Mouse (Mus musculus) midbrain, postnatal 0 days (tissue): ENCODE data around the gene Fam174b. TPM values are rescaled to one million over a fixed set of nuclear protein-coding genes. Genes with fewer than 3 reads are reported as not detected.

Experiments
- ATAC-seq: fragments of 200-750 bp; cut with Nextera tagmentation; 2 replicates; pipeline ENCODE4 v1.8.0; 2017; ENCODE audit warnings: moderate number of reproducible peaks, mild to moderate bottlenecking, moderate TSS enrichment, moderate library complexity; ENCODE audit not compliant: low FRiP score
- DNase-seq: peaks from one replicate; pipeline ENCODE4 v3.0.0-alpha.2; 2015; ENCODE audit warnings: low spot score
- H3K27ac ChIP-seq: fragments of 300-500 bp; sonication (generic); 2 replicates; pipeline ENCODE4 v1.5.1; 2014; ENCODE audit warnings: low read depth, mild to moderate bottlenecking, low read length, mixed read lengths
- H3K27me3 ChIP-seq: fragments of 300-500 bp; sonication (generic); 2 replicates; pipeline ENCODE4 v1.6.1; 2014; ENCODE audit warnings: low read length, control low read depth, mixed read lengths; ENCODE audit not compliant: insufficient read depth
- H3K36me3 ChIP-seq: fragments of 300-500 bp; sonication (generic); 2 replicates; pipeline ENCODE4 v1.6.1; 2014; ENCODE audit warnings: low read length, control low read depth, mixed read lengths; ENCODE audit not compliant: insufficient read depth
- H3K4me1 ChIP-seq: fragments of 300-500 bp; sonication (generic); 2 replicates; pipeline ENCODE4 v1.6.1; 2014; ENCODE audit warnings: mild to moderate bottlenecking, control low read depth, antibody characterized with exemption, low read length, mixed read lengths; ENCODE audit not compliant: insufficient read depth
- H3K4me2 ChIP-seq: fragments of 300-500 bp; sonication (generic); 2 replicates; pipeline ENCODE4 v1.6.1; 2014; ENCODE audit warnings: low read depth, mild to moderate bottlenecking, low read length, mixed read lengths; ENCODE audit not compliant: poor library complexity, severe bottlenecking
- H3K4me3 ChIP-seq: fragments of 300-500 bp; sonication (generic); 2 replicates; pipeline ENCODE4 v1.5.1; 2014; ENCODE audit warnings: low read depth, mild to moderate bottlenecking, low read length, moderate library complexity
- H3K9ac ChIP-seq: fragments of 300-500 bp; sonication (generic); replicated peaks from 2 replicates; pipeline ENCODE4 v1.6.1; 2014; ENCODE audit warnings: mild to moderate bottlenecking, low read length, moderate library complexity, mixed read lengths; ENCODE audit not compliant: poor library complexity, severe bottlenecking
- H3K9me3 ChIP-seq: fragments of 300-500 bp; sonication (generic); 2 replicates; pipeline ENCODE4 v1.6.1; 2016; ENCODE audit warnings: low read length, control low read depth
- CTCF ChIP-seq: IDR thresholded peaks from 2 replicates; pipeline ENCODE4 v1.5.1; 2016; ENCODE audit warnings: antibody characterized with exemption, mild to moderate bottlenecking
- whole genome bisulfite sequencing: fragments of 180-500 bp; shearing (Covaris S2); extraction: QIAGEN DNeasy Blood & Tissue Kit; methylation state at CpG from one replicate; pipeline ENCODE4 v1.1.7; 2014; 5-methylcytosine and 5-hydroxymethylcytosine counted together
- polyA plus RNA-seq: library from polyadenylated mRNA; unstranded; fragments of >200 nt; fragmentation: Nextera tagmentation; extraction: Ambion mirVana; gene quantifications from 2 replicates; pipeline ENCODE4 v1.2.1, GENCODE M21; 2015
- total RNA-seq: library from RNA; depleted of rRNA; stranded (reverse); fragments of >200 nt; gene quantifications from 2 replicates; pipeline ENCODE4 v1.2.3, GENCODE M21; 2014

Gene Fam174b
- total and polyA plus RNA-seq, 2 experiments from 2014 or later, result 27.7 to 28.9 TPM

DNA sequence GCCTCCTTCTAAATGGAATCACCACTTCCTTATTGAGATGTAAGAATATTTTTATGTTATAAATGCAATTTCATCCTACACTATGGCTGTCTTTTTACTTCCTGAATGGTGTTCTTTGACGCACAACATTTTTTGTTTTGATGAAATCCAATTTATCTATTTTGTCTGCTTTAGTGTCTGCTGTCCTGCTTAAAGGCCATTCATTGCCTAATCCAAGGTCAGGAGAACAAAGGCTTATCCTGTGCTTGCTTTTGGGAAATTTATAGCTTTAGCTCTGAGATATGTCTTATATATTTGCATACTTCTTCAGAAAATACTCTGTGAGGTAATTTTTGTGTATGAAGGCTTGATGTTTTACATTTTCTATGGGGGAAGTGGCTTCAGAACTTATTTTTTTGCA is 13.5 kb downstream of the Fam174b start:
- ATAC-seq, result no peak
- H3K4me1 ChIP-seq, result no peaks in the 10 kb centered on the region
- no peaks in the 10 kb centered on the region for H3K27me3 ChIP-seq
- no peak overlapping the region for H3K4me3 ChIP-seq
- H3K27ac ChIP-seq, result no peak overlapping the region
- DNase-seq, result no peak
- 87% methylated on average over 1 of the region's 1 CpGs for WGBS
- H3K9ac ChIP-seq, result no peak overlapping the region
- TF ChIP-seq CTCF, result no peak
- H3K4me2 ChIP-seq, result no peak overlapping the region
- no peaks in the 10 kb centered on the region for H3K36me3 ChIP-seq
- no peaks in the 10 kb centered on the region for H3K9me3 ChIP-seq

DNA sequence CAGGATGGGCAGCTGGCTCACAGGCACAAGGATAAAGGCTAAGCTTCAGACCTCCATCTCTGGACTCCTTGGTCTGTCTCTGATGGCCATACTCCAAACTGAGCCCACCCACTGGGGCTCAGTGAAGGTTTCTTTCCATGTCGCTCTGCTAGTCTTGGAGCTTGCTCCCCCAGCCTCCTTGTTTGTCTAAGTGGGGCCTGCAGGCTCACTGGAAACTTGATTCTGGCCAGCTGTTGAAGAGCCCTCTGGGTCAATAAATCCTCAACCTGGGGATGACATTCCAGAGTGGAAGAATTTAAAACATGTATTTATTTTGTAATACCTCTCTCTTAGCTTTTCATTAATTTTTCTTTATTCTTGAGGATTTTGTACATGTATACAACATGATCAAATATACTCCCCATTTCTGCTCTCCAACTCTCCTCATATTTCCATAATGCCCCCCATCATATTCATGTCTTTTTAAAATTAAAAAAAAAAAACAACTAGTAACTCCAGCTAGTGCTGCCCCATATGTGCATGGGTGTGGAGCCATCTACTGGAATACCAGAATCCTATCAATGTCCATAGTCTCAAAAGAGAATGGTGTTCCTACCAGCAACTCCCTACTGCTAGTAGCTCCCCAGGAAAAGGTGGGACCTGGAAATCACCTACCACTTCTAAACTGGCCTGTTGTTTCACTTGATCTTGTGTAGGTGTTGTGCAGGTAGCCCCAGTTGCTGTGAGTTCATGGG is 15.4 kb downstream of the Fam174b start:
- Histone ChIP-seq H3K36me3 (no peaks in the 10 kb centered on the region), H3K4me2 (no peak overlapping the region), H3K4me1 (no peaks in the 10 kb centered on the region), H3K9ac (no peak overlapping the region), H3K4me3 (no peak overlapping the region), H3K27ac (no peak overlapping the region), H3K9me3 (no peaks in the 10 kb centered on the region), H3K27me3 (no peaks in the 10 kb centered on the region)
- no peak for ATAC-seq
- 0 out of 2 replicates have a peak, but pooled peaks have one; percentile 32 for TF ChIP-seq CTCF
- no peak for DNase-seq
- 82% methylated on average over 1 of the region's 1 CpGs for WGBS

DNA sequence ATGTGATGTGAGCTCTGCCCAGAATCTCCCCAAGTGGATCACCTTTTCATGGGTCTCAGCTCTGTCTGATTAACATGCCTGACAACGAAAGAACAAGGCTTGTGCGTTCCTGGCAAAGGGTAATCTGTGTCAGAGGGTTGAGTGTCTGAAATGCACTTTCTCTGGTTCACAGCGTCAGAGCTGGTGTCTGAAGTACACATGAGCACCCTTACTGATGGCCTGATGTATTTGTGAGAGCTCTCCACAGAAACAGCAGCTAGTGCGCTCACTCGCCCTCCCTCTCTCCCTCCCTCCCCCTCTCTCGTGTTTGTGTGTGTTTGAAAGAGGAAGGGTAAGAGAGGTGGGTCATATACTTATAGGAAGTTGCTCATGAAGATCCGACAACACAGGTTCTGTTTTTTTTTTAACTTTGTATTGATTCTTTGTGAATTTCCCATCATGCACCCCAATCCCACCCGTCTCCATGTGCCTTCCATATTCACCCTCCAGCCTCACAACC is 21.6 kb downstream of the Fam174b start:
- H3K27ac ChIP-seq, result no peak overlapping the region
- TF ChIP-seq CTCF, result no peak
- H3K9me3 ChIP-seq, result no peaks in the 10 kb centered on the region
- no peaks in the 10 kb centered on the region for H3K36me3 ChIP-seq
- no peak overlapping the region for H3K4me3 ChIP-seq
- H3K4me2 ChIP-seq, result no peak overlapping the region
- no peaks in the 10 kb centered on the region for H3K4me1 ChIP-seq
- 82% methylated on average over 8 of the region's 8 CpGs for WGBS
- H3K9ac ChIP-seq, result no peak overlapping the region
- H3K27me3 ChIP-seq, result no peaks in the 10 kb centered on the region
- ATAC-seq (no peak), DNase-seq (no peak)

DNA sequence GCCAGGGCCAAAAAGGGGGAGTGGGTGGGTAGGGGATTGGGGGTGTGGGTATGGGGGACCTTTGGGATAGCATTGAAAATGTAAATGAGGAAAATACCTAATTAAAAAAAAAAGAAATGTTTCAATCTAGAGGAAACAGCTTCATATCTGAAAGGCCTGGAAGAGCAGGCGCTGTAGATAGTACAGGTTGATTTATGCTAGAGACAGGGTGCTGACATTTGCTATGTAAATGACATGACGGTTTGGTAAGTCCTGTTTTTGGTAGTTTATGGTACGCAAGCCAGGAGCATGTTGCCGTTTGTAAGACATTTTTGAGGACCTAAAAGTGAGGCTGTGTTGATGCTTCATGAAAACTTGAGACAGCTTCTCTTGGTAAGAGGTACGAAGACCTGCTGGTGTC is 24.6 kb downstream of the Fam174b start:
- Histone ChIP-seq H3K4me2 (no peak overlapping the region), H3K4me1 (no peaks in the 10 kb centered on the region), H3K9me3 (no peaks in the 10 kb centered on the region), H3K4me3 (no peak overlapping the region), H3K27ac (no peak overlapping the region), H3K36me3 (peaks cover 3% of the 10 kb centered on the region; the same call in 1 of the 2 replicates), H3K9ac (no peak overlapping the region), H3K27me3 (no peaks in the 10 kb centered on the region)
- 88% methylated on average over 5 of the region's 5 CpGs for WGBS
- DNase-seq (no peak), ATAC-seq (no peak)
- TF ChIP-seq CTCF, result no peak

DNA sequence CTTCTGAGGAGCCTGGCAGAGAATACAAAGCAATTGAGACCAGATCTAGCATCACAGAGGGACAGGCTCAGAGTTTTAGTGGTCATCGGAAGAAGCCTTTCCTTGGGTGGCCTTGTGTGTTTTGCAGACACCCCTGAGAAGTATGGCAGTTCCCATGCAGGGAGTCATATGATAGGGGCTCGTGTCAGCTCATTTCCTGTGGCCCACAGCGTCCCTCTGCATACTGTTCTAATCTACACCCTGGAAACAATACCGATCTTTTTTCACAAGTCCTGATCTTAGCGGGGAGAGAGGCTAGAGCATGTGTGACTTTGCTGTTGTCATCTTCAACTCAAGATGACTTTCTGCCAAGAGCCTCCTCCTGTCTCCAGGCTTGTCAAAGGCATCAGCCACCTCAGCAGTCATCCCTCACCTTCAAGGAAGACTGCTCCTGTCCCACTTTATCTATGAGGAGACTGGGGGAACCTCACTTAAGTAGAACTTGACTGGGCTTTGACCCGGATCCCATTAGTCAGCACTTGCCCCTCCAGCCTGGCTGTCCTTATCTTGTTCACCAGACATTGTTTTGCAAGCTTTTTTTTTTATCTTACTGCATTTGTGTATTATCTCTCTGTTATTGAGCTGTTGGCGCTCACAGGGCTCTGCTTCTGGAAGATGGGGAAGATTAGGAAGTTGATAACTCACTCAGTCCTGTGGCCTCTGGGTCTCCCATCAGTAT is 25.2 kb downstream of the Fam174b start:
- no peak for TF ChIP-seq CTCF
- 81% methylated on average over 7 of the region's 7 CpGs for WGBS
- no peak overlapping the region for H3K9ac ChIP-seq
- no peaks in the 10 kb centered on the region for H3K27me3 ChIP-seq
- H3K36me3 ChIP-seq, result peaks cover 3% of the 10 kb centered on the region; the same call in 1 of the 2 replicates
- H3K4me3 ChIP-seq, result no peak overlapping the region
- H3K9me3 ChIP-seq, result no peaks in the 10 kb centered on the region
- DNase-seq (no peak), ATAC-seq (no peak)
- H3K4me1 ChIP-seq, result no peaks in the 10 kb centered on the region
- no peak overlapping the region for H3K4me2 ChIP-seq
- no peak overlapping the region for H3K27ac ChIP-seq

DNA sequence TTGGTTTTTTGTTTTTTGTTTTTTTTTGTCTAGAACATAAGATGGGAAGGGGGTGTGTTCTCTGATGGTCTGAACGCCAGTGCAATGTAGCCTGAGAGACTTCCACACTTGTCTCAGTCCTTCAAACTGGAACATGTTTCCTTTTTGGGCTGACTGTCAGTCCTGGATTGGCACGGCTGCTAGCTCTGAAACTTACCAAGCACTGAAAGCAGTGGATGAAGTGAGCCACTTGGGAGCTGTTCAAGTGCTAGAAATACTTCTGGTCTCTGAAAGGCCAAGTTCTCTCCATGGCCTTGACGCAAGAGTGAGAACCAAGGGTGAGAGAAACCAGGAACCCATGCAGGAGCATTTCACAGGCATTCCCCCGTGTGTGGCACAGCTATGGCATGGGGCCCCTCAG is 29.1 kb downstream of the Fam174b start:
- no peak overlapping the region for H3K27ac ChIP-seq
- no peak for TF ChIP-seq CTCF
- 96% methylated on average over 4 of the region's 4 CpGs for WGBS
- no peaks in the 10 kb centered on the region for H3K4me1 ChIP-seq
- H3K9ac ChIP-seq, result no peak overlapping the region
- DNase-seq (no peak), ATAC-seq (no peak)
- no peaks in the 10 kb centered on the region for H3K9me3 ChIP-seq
- no peak overlapping the region for H3K4me3 ChIP-seq
- H3K4me2 ChIP-seq, result no peak overlapping the region
- H3K27me3 ChIP-seq, result no peaks in the 10 kb centered on the region
- H3K36me3 ChIP-seq, result peaks cover 3% of the 10 kb centered on the region; the same call in 1 of the 2 replicates
